Mouse (Mus musculus): Measurements from ENCODE around the gene 4930563M21Rik. TPM values are rescaled to one million over a fixed set of nuclear protein-coding genes. Genes with fewer than 3 reads are reported as not detected.

Gene 4930563M21Rik
- total RNA-seq, 2 experiments from 2014 or later = not detected

Other genes with a start within 250 kb of the 4930563M21Rik start
- gene Scaper, start 72.4 kb downstream of the 4930563M21Rik start, total RNA-seq (2021) = 10 to 100 TPM; 30.9 to 33.8 TPM
- 100 to 1,000 TPM; 114 to 123 TPM for gene Rcn2, start 31.3 kb upstream of the 4930563M21Rik start, total RNA-seq (2021)
- gene Pstpip1, start 79.4 kb upstream of the 4930563M21Rik start, total RNA-seq (2021) = 1 to 10 TPM; 2.0 to 2.3 TPM
- gene Tspan3, start 154.9 kb upstream of the 4930563M21Rik start, total RNA-seq (2021) = 100 to 1,000 TPM; 415 to 420 TPM